Mouse (Mus musculus): Measurements from ENCODE around the gene Folr1.

Folr1 gene

GRCm38 (mm10) chr7:101834903-101835302 is 35.7 kb downstream of the Folr1 start:
- in situ Hi-C loops (cut with MboI; ENCODE audit: unreplicated experiment in 2 of 2) = no loop called here

- in situ Hi-C loops (cut with MboI; ENCODE audit: unreplicated experiment in 2 of 2) = no loop called here
Measured at GRCm38 (mm10) chr7:101833916-101834584, 36.5 kb downstream of the Folr1 start.

GRCm38 (mm10) chr7:101833352-101833751 is 37.2 kb downstream of the Folr1 start:
- in situ Hi-C loops (cut with MboI; ENCODE audit: unreplicated experiment in 2 of 2) = no loop called here

GRCm38 (mm10) chr7:101832372-101832771 is 38.2 kb downstream of the Folr1 start:
- in situ Hi-C loops (cut with MboI; ENCODE audit: unreplicated experiment in 2 of 2) = no loop called here

- in situ Hi-C loops (cut with MboI; ENCODE audit: unreplicated experiment in 2 of 2) = no loop called here
Measured at GRCm38 (mm10) chr7:101831437-101831836, 39.2 kb downstream of the Folr1 start.

GRCm38 (mm10) chr7:101830373-101830772 is 40.2 kb downstream of the Folr1 start:
- in situ Hi-C loops (cut with MboI; ENCODE audit: unreplicated experiment in 2 of 2) = no loop called here

GRCm38 (mm10) chr7:101823758-101824630 is 46.6 kb downstream of the Folr1 start:
- in situ Hi-C loops (cut with MboI; ENCODE audit: unreplicated experiment in 2 of 2) = no loop called here

DNA sequence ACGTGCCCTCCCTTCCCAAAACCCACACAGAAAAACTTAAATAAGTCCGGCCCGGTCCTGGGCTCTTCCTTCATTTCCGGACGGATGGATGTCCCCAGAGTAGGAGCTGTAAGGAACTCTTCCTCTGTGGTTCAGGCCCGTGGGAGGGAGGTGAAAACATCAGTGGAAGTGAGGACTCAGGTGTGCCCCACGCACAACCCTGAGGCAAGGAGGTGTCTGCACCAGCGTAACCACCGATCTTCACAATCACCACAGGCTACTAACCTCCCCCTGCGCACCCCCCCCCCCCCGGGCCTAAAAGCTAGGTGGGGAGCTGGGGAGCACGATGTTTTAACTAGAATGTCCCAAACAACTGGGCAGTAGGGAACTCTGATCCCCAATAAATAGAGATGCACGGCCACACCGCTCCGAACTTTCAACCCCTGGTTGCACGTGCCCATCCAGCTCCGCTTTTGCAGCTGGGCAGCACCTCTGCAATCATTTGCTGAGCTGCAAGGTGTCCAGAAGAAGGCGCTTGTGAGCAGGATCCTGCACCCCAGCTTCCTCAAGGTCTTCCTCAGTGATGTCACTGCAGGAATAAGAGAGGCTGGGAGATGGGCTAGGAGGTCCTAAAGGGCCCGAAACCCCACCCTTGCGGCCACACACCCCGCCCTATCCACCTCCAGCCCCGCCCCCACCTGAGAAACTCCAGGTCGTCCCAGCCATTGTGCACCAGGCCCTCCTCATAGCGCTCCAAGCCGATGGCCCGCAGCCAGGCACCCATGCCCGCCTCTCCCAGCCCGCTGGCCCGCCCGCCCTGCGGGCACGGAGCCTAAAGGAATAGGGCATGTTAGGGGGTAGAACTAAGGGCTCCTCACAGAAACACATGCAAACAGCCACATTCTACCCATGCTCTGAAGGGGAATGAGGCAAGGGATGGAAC is 47.5 kb downstream of the Folr1 start:
- in situ Hi-C loops (cut with MboI; ENCODE audit: unreplicated experiment in 2 of 2) = no loop called here

DNA sequence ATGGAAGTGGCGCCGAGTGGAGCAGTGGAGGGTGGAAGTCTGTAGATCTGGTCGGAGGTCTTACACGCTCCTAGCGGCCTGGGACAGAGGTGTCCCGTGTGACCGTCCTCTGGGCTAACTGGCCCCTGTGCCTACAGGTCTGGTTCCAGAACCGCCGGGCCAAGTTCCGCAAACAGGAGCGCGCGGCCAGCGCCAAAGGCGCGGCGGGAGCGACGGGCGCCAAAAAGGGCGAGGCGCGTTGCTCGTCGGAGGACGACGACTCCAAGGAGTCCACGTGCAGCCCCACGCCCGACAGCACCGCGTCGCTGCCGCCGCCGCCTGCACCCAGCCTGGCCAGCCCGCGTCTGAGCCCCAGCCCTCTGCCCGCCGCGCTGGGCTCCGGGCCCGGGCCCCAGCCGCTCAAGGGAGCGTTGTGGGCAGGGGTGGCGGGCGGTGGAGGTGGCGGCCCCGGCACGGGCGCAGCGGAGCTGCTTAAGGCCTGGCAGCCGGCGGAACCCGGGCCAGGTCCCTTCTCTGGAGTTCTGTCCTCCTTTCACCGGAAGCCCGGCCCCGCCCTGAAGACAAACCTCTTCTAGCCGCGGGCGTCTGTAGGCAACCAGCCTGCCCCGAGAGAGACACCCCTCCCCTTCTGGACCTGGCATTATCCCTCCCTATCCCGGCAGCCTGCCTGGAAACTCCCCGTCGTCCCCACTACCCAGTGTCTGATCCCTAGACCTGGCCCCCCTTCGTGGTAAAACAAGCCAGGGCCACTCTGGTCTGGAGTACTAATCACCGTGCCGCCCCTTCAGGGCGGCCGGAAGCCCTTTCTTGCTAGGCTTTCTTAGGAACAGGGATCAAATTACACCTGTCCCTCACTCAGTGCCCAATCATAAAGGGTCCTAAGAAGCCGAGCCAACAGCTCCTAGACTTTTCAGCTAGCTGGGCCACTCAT is 48.8 kb downstream of the Folr1 start:
- in situ Hi-C loops (cut with MboI; ENCODE audit: unreplicated experiment in 2 of 2) = no loop called here

DNA sequence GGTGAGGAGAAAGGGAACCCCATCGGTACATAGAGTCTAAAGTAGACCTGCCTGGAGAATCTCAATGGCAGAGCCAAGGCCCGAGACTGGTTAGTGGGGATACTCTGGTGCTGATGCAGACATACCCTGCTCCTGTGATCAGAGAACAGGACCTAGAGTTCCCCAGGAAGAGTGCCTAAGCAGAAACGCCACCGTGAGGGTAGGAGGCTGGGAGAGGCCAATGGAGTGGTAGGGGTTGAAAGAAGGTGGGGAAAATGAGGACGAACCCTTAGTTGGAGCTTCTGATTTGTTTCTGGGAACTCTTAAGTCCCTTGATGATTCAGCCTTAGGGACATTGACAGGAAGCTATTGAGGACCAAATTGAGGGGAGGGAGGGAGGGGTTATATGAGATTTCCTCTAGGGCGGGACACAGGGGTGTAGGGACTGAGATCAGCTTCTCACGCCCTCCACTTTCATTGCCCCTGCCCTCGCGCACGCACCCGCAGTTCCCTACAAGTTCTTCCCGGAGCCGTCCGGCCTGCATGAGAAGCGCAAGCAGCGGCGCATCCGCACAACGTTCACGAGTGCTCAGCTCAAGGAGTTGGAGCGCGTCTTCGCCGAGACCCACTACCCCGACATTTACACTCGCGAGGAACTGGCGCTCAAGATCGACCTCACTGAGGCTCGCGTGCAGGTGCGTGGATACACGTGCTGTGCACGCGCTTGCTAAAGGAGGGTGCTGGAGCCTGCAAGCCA is 50.1 kb downstream of the Folr1 start:
- in situ Hi-C loops (cut with MboI; ENCODE audit: unreplicated experiment in 2 of 2) = no loop called here

GRCm38 (mm10) chr7:101817861-101818401 is 52.7 kb downstream of the Folr1 start, which contains the start of gene Phox2a:
Gene Phox2a, plus strand, starts transcription at chr7:101818313.
- in situ Hi-C loops (cut with MboI; ENCODE audit: unreplicated experiment in 2 of 2) = no loop called here

All from v-Abl transformed pro-B cells (cell line).